Mouse (Mus musculus) hindbrain, embryonic 12.5 days (tissue): ENCODE measurements around the gene Slc6a1. TPM values are rescaled to one million over a fixed set of nuclear protein-coding genes. Genes with fewer than 3 reads are reported as not detected.

Experiments
- ATAC-seq: fragments of 200-750 bp; cut with Nextera tagmentation; 2 replicates; pipeline ENCODE4 v1.8.0; 2017; ENCODE audit warnings: moderate TSS enrichment; ENCODE audit not compliant: low FRiP score
- H3K27ac ChIP-seq: fragments of 300-500 bp; sonication (generic); 2 replicates; pipeline ENCODE4 v1.5.1; 2016; ENCODE audit warnings: mild to moderate bottlenecking
- H3K27me3 ChIP-seq: fragments of 300-500 bp; sonication (generic); 2 replicates; pipeline ENCODE4 v1.6.1; 2016; ENCODE audit warnings: mild to moderate bottlenecking
- H3K36me3 ChIP-seq: fragments of 300-500 bp; sonication (generic); 2 replicates; pipeline ENCODE4 v1.6.1; 2016; ENCODE audit warnings: mild to moderate bottlenecking
- H3K4me1 ChIP-seq: fragments of 300-500 bp; sonication (generic); 2 replicates; pipeline ENCODE4 v1.6.1; 2016
- H3K4me2 ChIP-seq: fragments of 300-500 bp; sonication (generic); replicated peaks from 2 replicates; pipeline ENCODE4 v1.6.1; 2016; ENCODE audit warnings: mild to moderate bottlenecking
- H3K4me3 ChIP-seq: fragments of 300-500 bp; sonication (generic); 2 replicates; pipeline ENCODE4 v1.5.1; 2016; ENCODE audit warnings: mild to moderate bottlenecking
- H3K9ac ChIP-seq: fragments of 300-500 bp; sonication (generic); 2 replicates; pipeline ENCODE4 v1.6.1; 2016; ENCODE audit warnings: mild to moderate bottlenecking, moderate library complexity
- H3K9me3 ChIP-seq: fragments of 300-500 bp; sonication (generic); replicated peaks from 2 replicates; pipeline ENCODE4 v1.6.1; 2016; ENCODE audit warnings: mild to moderate bottlenecking
- WGBS: fragments of 180-500 bp; shearing (Covaris S2); methylation state at CpG from one replicate; pipeline ENCODE4 v1.1.7; 2016; 5-methylcytosine and 5-hydroxymethylcytosine counted together
- polyA plus RNA-seq: library from polyadenylated mRNA; unstranded; fragments of >200 nt; fragmentation: Nextera tagmentation; extraction: Ambion mirVana; gene quantifications from 2 replicates; pipeline ENCODE4 v1.2.1, GENCODE M21; 2016

Slc6a1 gene
- polyA plus RNA-seq, 1 experiment from 2014 or later = 47.6 TPM

DNA sequence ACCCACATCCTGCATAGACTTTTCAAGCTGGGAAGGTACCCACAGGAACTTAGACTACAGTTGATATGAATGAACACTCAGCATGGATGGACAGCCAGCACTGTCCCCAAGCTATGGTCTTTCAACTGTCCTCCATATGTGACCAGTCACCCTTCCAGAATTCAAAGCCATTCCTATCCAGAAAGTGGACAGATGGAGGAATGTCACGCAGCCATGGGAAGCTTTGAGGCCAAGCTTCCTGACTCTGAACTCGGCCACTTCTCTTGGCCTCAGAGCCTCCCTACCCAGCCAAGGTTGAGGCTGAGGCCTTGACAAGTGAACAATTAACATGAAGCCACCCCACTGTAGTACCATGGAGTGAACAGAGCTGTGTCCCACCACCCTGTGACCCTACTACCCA, 12.8 kb upstream of the Slc6a1 start:
- 87% methylated on average over 2 of the region's 2 CpGs for WGBS
- no peak overlapping the region for H3K4me2 ChIP-seq
- no peak overlapping the region for H3K27ac ChIP-seq
- no peaks in the 10 kb centered on the region for H3K9me3 ChIP-seq
- H3K4me3 ChIP-seq = no peak overlapping the region
- H3K27me3 ChIP-seq = no peaks in the 10 kb centered on the region
- peaks cover 30% of the 10 kb centered on the region for H3K4me1 ChIP-seq
- ATAC-seq = no peak
- H3K9ac ChIP-seq = no peak overlapping the region
- no peaks in the 10 kb centered on the region for H3K36me3 ChIP-seq

- Histone ChIP-seq H3K9ac (no peak overlapping the region), H3K4me3 (no peak overlapping the region), H3K9me3 (no peaks in the 10 kb centered on the region), H3K4me2 (no peak overlapping the region), H3K4me1 (peaks cover 32% of the 10 kb centered on the region), H3K27me3 (no peaks in the 10 kb centered on the region), H3K36me3 (no peaks in the 10 kb centered on the region), H3K27ac (0 out of 2 replicates have a peak overlapping the region, but pooled peaks have one; percentile 23)
- ATAC-seq = no peak
- 60% methylated on average over 5 of the region's 5 CpGs for WGBS
Observed at GRCm38 (mm10) chr6:114270799-114271198, 11.6 kb upstream of the Slc6a1 start.

DNA sequence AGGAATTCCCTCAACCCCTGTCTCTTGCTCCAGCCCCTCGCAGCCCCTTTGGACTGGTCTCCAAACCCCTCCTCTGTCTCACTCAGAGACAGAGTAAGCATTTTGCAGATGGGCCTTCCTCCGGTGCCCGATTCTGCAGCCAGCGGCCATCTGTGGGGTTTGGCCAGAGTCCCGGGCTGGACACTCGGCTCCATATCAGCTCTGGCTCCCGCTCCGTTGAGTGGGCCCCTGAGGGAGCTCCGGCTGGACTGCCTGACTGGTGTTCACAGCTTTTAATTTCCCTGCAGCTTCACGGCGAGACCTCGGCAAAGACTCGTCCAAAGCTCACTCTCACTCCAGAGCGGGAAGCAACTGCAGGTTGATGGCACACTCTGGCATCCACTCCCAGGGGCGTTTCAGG, 10.2 kb upstream of the Slc6a1 start:
- WGBS = 74% methylated on average over 15 of the region's 15 CpGs
- no peak for ATAC-seq
- Histone ChIP-seq H3K4me1 (peaks cover 32% of the 10 kb centered on the region), H3K27ac (no peak overlapping the region), H3K27me3 (no peaks in the 10 kb centered on the region), H3K4me3 (no peak overlapping the region), H3K4me2 (no peak overlapping the region), H3K9me3 (no peaks in the 10 kb centered on the region), H3K36me3 (no peaks in the 10 kb centered on the region), H3K9ac (no peak overlapping the region)

DNA sequence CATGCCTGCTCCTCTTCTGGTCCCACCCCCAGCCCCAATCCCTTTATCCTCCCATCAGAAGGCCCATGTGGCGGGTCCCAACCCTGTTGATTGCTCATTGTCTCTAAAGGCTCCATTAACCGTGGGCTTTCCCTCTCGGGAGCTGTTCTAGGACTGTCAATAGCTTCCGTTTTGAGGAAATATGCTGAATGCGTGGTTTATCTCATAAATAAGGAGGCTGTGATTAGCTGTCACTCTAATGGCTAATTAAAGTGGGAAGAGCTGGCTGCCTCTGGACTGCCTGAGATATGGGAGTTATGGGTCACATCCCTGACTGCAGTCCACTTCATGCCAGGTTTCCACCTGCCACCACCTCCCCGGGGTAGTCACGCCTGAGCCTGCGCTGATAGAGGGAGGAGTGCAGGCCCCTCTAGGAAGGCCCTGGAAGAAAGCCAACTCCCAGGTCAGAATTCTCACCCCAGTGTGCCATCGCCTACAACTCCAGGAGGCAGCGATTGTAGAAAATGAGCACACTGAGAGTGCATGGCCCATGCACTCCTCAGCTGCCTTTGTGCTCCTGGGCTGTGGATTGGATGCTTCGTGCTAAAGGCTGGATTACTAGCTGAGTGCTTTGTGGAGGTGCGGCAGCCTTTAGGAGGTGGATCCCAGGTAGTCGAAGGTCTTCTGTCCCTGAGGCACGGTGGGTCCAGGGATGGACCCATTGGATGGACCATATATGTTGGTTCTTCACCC, 8.3 kb upstream of the Slc6a1 start:
- 58% methylated on average over 14 of the region's 14 CpGs for WGBS
- no peak overlapping the region for H3K9ac ChIP-seq
- ATAC-seq = peak; percentile 70

GRCm38 (mm10) chr6:114275800-114276199, 6.6 kb upstream of the Slc6a1 start:
- WGBS = 61% methylated on average over 8 of the region's 8 CpGs
- H3K4me1 ChIP-seq = peaks cover 17% of the 10 kb centered on the region; the same call in 1 of the 2 replicates
- no peak overlapping the region for H3K9ac ChIP-seq
- no peak overlapping the region for H3K4me3 ChIP-seq
- no peak overlapping the region for H3K4me2 ChIP-seq
- ATAC-seq = no peak
- H3K9me3 ChIP-seq = no peaks in the 10 kb centered on the region
- no peaks in the 10 kb centered on the region for H3K36me3 ChIP-seq
- peaks cover 6% of the 10 kb centered on the region; the same call in 1 of the 2 replicates for H3K27me3 ChIP-seq
- H3K27ac ChIP-seq = no peak overlapping the region

More for the DNA sequence above, 8.3 kb upstream of the Slc6a1 start:
- H3K4me1 ChIP-seq = peaks cover 24% of the 10 kb centered on the region; the same call in 1 of the 2 replicates
- no peaks in the 10 kb centered on the region for H3K36me3 ChIP-seq
- H3K27me3 ChIP-seq = no peaks in the 10 kb centered on the region
- H3K4me2 ChIP-seq = no peak overlapping the region
- 0 out of 2 replicates have a peak overlapping the region, but pooled peaks have one; percentile 55 for H3K27ac ChIP-seq
- H3K4me3 ChIP-seq = no peak overlapping the region
- no peaks in the 10 kb centered on the region for H3K9me3 ChIP-seq

DNA sequence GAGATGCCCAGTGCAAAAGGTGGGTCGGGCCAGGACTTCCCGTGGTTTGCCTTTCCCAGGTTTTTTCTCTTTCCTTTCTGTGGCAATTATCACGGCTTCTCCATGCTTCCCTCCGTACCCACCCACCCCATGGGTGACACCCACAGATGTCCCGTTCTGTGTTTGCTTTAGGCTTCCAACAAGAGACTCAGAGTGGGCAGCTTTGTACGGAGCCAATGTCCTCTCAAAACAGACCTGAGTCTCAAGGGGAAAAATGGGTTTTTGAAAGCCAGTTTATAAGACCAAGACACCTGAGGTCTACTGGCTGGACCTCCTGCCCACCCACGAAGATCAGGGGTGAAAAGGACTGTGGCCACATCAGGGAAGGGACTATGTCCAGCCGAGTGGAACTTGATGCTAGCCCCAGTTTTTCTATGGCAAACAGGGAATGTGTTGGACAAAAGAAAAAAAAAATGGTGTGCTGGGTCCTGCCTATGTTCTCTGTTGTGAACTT, 889 bp downstream of the Slc6a1 start:
- peak overlapping the region; percentile 78 for H3K9ac ChIP-seq
- H3K9me3 ChIP-seq = no peaks in the 10 kb centered on the region
- no peak for ATAC-seq
- no peaks in the 10 kb centered on the region for H3K36me3 ChIP-seq
- peak overlapping the region; percentile 67; the same call in 1 of the 2 replicates for H3K27ac ChIP-seq
- H3K4me2 ChIP-seq = peak overlapping the region; percentile 61
- peak overlapping the region; percentile 60 for H3K4me3 ChIP-seq
- H3K27me3 ChIP-seq = peaks cover 56% of the 10 kb centered on the region
- H3K4me1 ChIP-seq = peaks cover 35% of the 10 kb centered on the region
- 11% methylated on average over 8 of the region's 8 CpGs for WGBS

- peak overlapping the region; percentile 67 for H3K27ac ChIP-seq
- no peaks in the 10 kb centered on the region for H3K36me3 ChIP-seq
- peaks cover 40% of the 10 kb centered on the region for H3K4me1 ChIP-seq
- H3K4me3 ChIP-seq = peak overlapping the region; percentile 60
- H3K9ac ChIP-seq = peak overlapping the region; percentile 78
- 46% methylated on average over 10 of the region's 10 CpGs for WGBS
- no peak for ATAC-seq
- H3K27me3 ChIP-seq = peaks cover 56% of the 10 kb centered on the region
- H3K9me3 ChIP-seq = no peaks in the 10 kb centered on the region
- peak overlapping the region; percentile 61 for H3K4me2 ChIP-seq
Observed at GRCm38 (mm10) chr6:114283927-114284703, 1.7 kb downstream of the Slc6a1 start.

DNA sequence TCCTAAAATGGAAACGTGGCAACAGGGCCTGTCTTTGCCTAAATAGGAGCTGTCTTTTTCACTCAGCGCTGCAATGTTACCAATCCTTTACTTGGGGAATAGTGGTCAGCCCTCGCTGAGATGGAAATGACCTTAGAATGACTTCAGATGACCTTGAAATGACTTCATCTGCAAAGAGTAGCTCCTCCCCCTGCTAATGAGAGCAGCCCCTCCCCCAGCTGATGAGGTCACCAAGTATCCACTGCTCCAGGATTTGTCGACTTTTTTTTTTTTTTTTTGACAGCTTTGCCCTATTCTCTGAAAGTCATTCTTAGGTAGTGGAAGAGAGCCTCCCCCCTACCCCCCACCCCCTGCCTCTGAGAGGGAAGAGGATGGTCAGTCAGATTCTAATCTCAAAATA, 3.0 kb downstream of the Slc6a1 start:
- Histone ChIP-seq H3K9ac (no peak overlapping the region), H3K4me2 (peak overlapping the region; percentile 61; the same call in 1 of the 2 replicates), H3K4me1 (peaks cover 54% of the 10 kb centered on the region), H3K4me3 (no peak overlapping the region), H3K36me3 (no peaks in the 10 kb centered on the region), H3K27me3 (peaks cover 51% of the 10 kb centered on the region), H3K9me3 (no peaks in the 10 kb centered on the region), H3K27ac (no peak overlapping the region)
- no peak for ATAC-seq
- WGBS = 30% methylated on average over 4 of the region's 4 CpGs

- peak; percentile 54 for ATAC-seq
- H3K4me1 ChIP-seq = peaks cover 72% of the 10 kb centered on the region
- no peaks in the 10 kb centered on the region for H3K9me3 ChIP-seq
- H3K27ac ChIP-seq = peak overlapping the region; percentile 88
- no peak overlapping the region for H3K4me3 ChIP-seq
- peaks cover 21% of the 10 kb centered on the region for H3K27me3 ChIP-seq
- H3K36me3 ChIP-seq = no peaks in the 10 kb centered on the region
- no peak overlapping the region for H3K9ac ChIP-seq
- 17% methylated on average over 7 of the region's 7 CpGs for WGBS
- no peak overlapping the region; the same call in 1 of the 2 replicates for H3K4me2 ChIP-seq
Observed at GRCm38 (mm10) chr6:114289106-114289505, 6.7 kb downstream of the Slc6a1 start.

DNA sequence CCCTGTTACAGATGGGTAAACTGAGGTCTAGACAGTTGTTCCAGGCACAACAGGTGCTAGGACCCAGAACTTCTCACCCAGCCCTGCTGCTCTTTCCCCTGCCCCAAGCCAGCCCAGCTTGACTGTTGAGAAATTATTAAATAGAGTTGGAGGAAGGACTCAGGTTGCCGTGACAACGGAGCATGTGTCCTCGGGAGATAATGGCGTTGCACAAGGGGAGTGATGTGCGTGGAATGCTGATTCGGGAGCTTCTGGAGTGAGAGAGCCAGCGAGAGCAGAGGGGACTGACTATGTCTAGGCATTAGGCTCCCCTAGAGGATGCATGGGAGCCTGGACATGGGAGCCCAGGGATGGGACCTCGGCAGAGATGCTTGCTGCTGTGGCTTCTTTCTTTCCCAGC, 7.7 kb downstream of the Slc6a1 start:
- ATAC-seq = peak; percentile 88
- Histone ChIP-seq H3K4me1 (peaks cover 67% of the 10 kb centered on the region), H3K27ac (peak overlapping the region; percentile 88), H3K9me3 (no peaks in the 10 kb centered on the region), H3K27me3 (peaks cover 10% of the 10 kb centered on the region), H3K9ac (no peak overlapping the region), H3K4me3 (no peak overlapping the region), H3K4me2 (peak overlapping the region; percentile 24; the same call in 1 of the 2 replicates), H3K36me3 (no peaks in the 10 kb centered on the region)
- 18% methylated on average over 8 of the region's 8 CpGs for WGBS

- no peak overlapping the region for H3K9ac ChIP-seq
- peak overlapping the region; percentile 24; the same call in 1 of the 2 replicates for H3K4me2 ChIP-seq
Observed at GRCm38 (mm10) chr6:114290929-114291328, 8.5 kb downstream of the Slc6a1 start.

DNA sequence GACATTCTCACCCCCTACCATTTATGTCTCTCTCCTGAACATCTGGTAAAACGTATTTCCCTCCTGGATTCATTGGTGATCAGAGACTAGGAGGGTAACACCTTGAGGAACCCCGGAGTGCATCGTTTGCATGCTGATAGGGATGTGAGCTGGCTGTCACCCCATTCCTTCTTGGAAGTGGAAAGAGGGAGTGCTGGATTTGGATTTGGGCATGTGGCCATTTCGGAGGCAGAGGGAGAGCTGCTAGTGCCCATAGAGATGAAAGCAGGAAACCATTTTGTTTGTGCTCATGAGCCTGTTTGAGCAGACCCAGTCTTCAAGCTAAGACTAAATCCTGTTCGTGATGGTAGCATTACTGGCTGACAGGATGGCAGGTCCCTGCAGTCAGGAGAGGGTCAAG, 9.0 kb downstream of the Slc6a1 start:
- Histone ChIP-seq H3K27me3 (peaks cover 6% of the 10 kb centered on the region), H3K27ac (peak overlapping the region; percentile 88), H3K4me2 (no peak overlapping the region), H3K4me3 (no peak overlapping the region), H3K36me3 (no peaks in the 10 kb centered on the region), H3K4me1 (peaks cover 67% of the 10 kb centered on the region), H3K9ac (0 out of 2 replicates have a peak overlapping the region, but pooled peaks have one; percentile 33), H3K9me3 (no peaks in the 10 kb centered on the region)
- no peak for ATAC-seq
- WGBS = 60% methylated on average over 5 of the region's 5 CpGs

More at GRCm38 (mm10) chr6:114290929-114291328, 8.5 kb downstream of the Slc6a1 start:
- Histone ChIP-seq H3K36me3 (no peaks in the 10 kb centered on the region), H3K27me3 (peaks cover 6% of the 10 kb centered on the region), H3K4me1 (peaks cover 63% of the 10 kb centered on the region), H3K9me3 (no peaks in the 10 kb centered on the region), H3K27ac (peak overlapping the region; percentile 88), H3K4me3 (no peak overlapping the region)
- WGBS = 51% methylated on average over 4 of the region's 4 CpGs
- 0 out of 2 replicates have a peak, but pooled peaks have one; percentile 26 for ATAC-seq
